Mouse (Mus musculus) liver, embryonic 11.5 days (tissue): ENCODE data around the gene Lef1. TPM values are rescaled to one million over a fixed set of nuclear protein-coding genes. Genes with fewer than 3 reads are reported as not detected.
A peak's percentile ranks its signal among the peaks of the same experiment; 100 is the strongest.

Experiments
- ATAC-seq: fragments of 200-750 bp; cut with Nextera tagmentation; replicated peaks from 2 replicates; pipeline ENCODE4 v1.8.0; 2017; ENCODE audit warnings: moderate number of reproducible peaks, mild to moderate bottlenecking, moderate TSS enrichment, moderate library complexity; ENCODE audit not compliant: low FRiP score
- DNase-seq: peaks from one replicate; pipeline ENCODE4 v3.0.0-alpha.2; 2017; ENCODE audit warnings: low spot score
- H3K27ac ChIP-seq: fragments of 300-500 bp; sonication (generic); 2 replicates; pipeline ENCODE4 v1.5.1; 2014; ENCODE audit warnings: mild to moderate bottlenecking, low read depth, low read length, control low read depth
- H3K27me3 ChIP-seq: fragments of 300-500 bp; sonication (generic); replicated peaks from 2 replicates; pipeline ENCODE4 v1.6.1; 2014; ENCODE audit warnings: low read length, mixed read lengths; ENCODE audit not compliant: control insufficient read depth, insufficient read depth
- H3K36me3 ChIP-seq: fragments of 300-500 bp; sonication (generic); 2 replicates; pipeline ENCODE4 v1.6.1; 2014; ENCODE audit warnings: mild to moderate bottlenecking, low read length, moderate library complexity, mixed read lengths; ENCODE audit not compliant: control insufficient read depth, insufficient read depth
- H3K4me1 ChIP-seq: fragments of 300-500 bp; sonication (generic); replicated peaks from 2 replicates; pipeline ENCODE4 v1.6.1; 2014; ENCODE audit warnings: low read length, mixed read lengths; ENCODE audit not compliant: control insufficient read depth, insufficient read depth
- H3K4me2 ChIP-seq: fragments of 300-500 bp; sonication (generic); 2 replicates; pipeline ENCODE4 v1.6.1; 2014; ENCODE audit warnings: mild to moderate bottlenecking, control low read depth, moderate library complexity
- H3K4me3 ChIP-seq: fragments of 300-500 bp; sonication (generic); 2 replicates; pipeline ENCODE4 v1.5.1; 2014; ENCODE audit warnings: low read depth, low read length, control low read depth
- H3K9ac ChIP-seq: fragments of 300-500 bp; sonication (generic); 2 replicates; pipeline ENCODE4 v1.6.1; 2014; ENCODE audit warnings: low read depth, low read length, control low read depth
- H3K9me3 ChIP-seq: fragments of 300-500 bp; sonication (generic); 2 replicates; pipeline ENCODE4 v1.6.1; 2016; ENCODE audit warnings: low read length, inconsistent platforms, mixed read lengths; ENCODE audit not compliant: control insufficient read depth
- WGBS: fragments of 180-500 bp; shearing (Covaris S2); extraction: QIAGEN DNeasy Blood & Tissue Kit; methylation state at CpG from one replicate; pipeline ENCODE4 v1.1.7; 2014; 5-methylcytosine and 5-hydroxymethylcytosine counted together
- polyA plus RNA-seq: library from polyadenylated mRNA; unstranded; fragments of >200 nt; fragmentation: Nextera tagmentation; extraction: Ambion mirVana; gene quantifications from 2 replicates; pipeline ENCODE4 v1.2.1, GENCODE M21; 2014

The Lef1 gene
- polyA plus RNA-seq, 1 experiment from 2014 or later: 5.0 TPM

DNA sequence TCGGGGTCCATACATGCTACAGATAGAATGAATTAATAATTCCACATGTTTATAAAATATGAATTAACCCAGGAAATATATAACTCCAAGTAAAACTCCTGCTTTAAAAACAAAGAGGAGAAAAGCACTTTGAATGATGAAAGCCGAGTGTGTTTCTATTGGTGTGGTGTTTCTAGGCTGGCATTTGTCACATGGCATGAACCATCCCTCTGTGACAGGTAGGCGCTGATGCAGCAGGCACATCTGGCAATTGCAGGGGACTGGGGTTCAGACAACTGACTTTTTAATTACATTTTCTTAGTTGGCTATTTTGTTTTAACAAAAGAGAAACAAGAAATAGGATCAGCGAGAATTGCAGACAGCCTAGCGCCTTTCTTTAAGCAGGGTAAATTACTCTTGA lies 31.6 kb upstream of the Lef1 start:
- Histone ChIP-seq H3K27ac (no peak overlapping the region), H3K4me3 (no peak overlapping the region), H3K27me3 (0 out of 2 replicates have a peak, but pooled peaks cover under 1% of the 10 kb centered on the region), H3K4me2 (no peak overlapping the region), H3K4me1 (no peaks in the 10 kb centered on the region), H3K36me3 (no peaks in the 10 kb centered on the region), H3K9ac (no peak overlapping the region), H3K9me3 (no peaks in the 10 kb centered on the region)
- no peak for DNase-seq
- 67% methylated on average over 5 of the region's 5 CpGs for WGBS
- ATAC-seq: no peak

GRCm38 (mm10) chr3:131083722-131084121 lies 26.5 kb upstream of the Lef1 start:
- ATAC-seq (no peak; the same call in 1 of the 2 replicates), DNase-seq (no peak)
- H3K4me1 ChIP-seq: no peaks in the 10 kb centered on the region
- no peak overlapping the region for H3K4me2 ChIP-seq
- no peak overlapping the region for H3K9ac ChIP-seq
- peaks cover 23% of the 10 kb centered on the region for H3K27me3 ChIP-seq
- no peak overlapping the region for H3K27ac ChIP-seq
- WGBS: 62% methylated on average over 6 of the region's 6 CpGs
- no peak overlapping the region for H3K4me3 ChIP-seq
- H3K36me3 ChIP-seq: no peaks in the 10 kb centered on the region
- H3K9me3 ChIP-seq: no peaks in the 10 kb centered on the region

DNA sequence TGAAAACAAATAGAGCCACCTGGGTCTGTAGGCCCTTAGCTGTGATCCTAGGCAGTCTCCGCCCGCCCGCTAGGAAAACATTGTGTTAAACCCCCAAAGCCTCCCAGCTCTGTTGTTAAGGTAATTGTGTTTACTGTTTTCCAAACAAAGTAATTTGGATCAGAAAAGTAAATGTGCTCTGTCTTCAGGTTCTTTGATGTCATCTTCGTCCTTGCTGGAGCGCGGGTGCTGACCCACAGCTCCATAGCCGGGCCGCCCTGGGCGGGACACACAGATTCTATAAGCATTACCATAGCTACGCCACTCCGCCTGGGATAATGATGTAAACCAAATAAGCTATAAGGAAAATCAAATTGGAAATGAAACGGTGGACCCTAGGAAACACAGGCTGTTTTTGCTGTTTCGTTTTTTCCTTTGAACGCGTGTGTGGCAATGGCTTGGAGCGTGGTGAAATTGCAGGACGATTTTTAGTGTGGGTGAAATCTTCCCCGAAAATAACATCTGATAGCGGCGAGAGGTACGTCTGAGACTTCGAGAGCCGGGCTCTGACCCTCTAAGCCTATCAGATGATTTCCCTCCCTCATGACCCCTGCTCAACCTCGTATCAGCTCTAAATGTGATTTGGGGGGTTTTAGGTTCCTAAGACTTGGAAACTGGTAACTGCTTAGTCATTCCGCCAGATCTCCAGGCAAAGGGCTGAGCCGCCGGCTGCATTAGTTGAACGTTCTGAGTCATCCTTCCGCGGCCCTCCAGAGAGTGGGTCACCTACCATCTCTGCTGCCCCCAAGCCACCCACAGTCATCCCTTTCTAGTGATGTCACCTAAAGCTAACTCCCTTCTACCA lies 25.3 kb upstream of the Lef1 start:
- Histone ChIP-seq H3K27ac (no peak overlapping the region), H3K36me3 (no peaks in the 10 kb centered on the region), H3K4me2 (peak overlapping the region; percentile 57), H3K9me3 (no peaks in the 10 kb centered on the region), H3K27me3 (peaks cover 23% of the 10 kb centered on the region), H3K4me1 (no peaks in the 10 kb centered on the region), H3K9ac (0 out of 2 replicates have a peak overlapping the region, but pooled peaks have one; percentile 25), H3K4me3 (peak overlapping the region; percentile 24; the same call in 1 of the 2 replicates)
- 10% methylated on average over 30 of the region's 30 CpGs for WGBS
- DNase-seq (peak; percentile 39), ATAC-seq (no peak)

GRCm38 (mm10) chr3:131085978-131086377 lies 24.3 kb upstream of the Lef1 start:
- no peaks in the 10 kb centered on the region for H3K9me3 ChIP-seq
- no peak overlapping the region for H3K4me2 ChIP-seq
- H3K4me1 ChIP-seq: no peaks in the 10 kb centered on the region
- H3K27me3 ChIP-seq: peaks cover 23% of the 10 kb centered on the region
- 48% methylated on average over 9 of the region's 9 CpGs for WGBS
- H3K9ac ChIP-seq: no peak overlapping the region
- no peak overlapping the region for H3K27ac ChIP-seq
- no peak overlapping the region for H3K4me3 ChIP-seq
- DNase-seq: no peak
- ATAC-seq: no peak
- H3K36me3 ChIP-seq: no peaks in the 10 kb centered on the region

DNA sequence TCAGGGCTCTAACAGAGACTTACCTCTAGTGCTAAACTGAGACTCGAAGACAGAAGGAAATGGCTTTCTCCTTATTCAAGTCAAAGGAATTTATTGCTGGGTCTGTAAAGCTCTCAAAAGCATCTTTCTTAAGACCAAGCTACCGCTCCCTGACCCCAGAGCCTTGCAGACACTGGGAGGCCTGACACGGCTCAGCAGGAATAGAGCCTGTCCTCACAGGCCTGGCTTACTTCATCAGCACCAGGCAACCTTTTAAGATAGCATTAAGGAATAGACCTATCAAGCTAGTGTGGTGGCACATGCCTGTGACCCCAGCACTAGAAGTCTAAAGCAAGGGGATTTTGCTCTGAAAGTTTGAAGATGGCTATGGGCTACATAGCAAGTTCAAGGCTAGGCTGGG lies 20.6 kb upstream of the Lef1 start:
- no peaks in the 10 kb centered on the region for H3K9me3 ChIP-seq
- no peak overlapping the region for H3K9ac ChIP-seq
- ATAC-seq (no peak), DNase-seq (no peak)
- no peaks in the 10 kb centered on the region for H3K4me1 ChIP-seq
- WGBS: 60% methylated on average over 3 of the region's 3 CpGs
- no peak overlapping the region for H3K4me2 ChIP-seq
- H3K4me3 ChIP-seq: no peak overlapping the region
- no peaks in the 10 kb centered on the region for H3K36me3 ChIP-seq
- no peak overlapping the region for H3K27ac ChIP-seq
- peaks cover 18% of the 10 kb centered on the region for H3K27me3 ChIP-seq

DNA sequence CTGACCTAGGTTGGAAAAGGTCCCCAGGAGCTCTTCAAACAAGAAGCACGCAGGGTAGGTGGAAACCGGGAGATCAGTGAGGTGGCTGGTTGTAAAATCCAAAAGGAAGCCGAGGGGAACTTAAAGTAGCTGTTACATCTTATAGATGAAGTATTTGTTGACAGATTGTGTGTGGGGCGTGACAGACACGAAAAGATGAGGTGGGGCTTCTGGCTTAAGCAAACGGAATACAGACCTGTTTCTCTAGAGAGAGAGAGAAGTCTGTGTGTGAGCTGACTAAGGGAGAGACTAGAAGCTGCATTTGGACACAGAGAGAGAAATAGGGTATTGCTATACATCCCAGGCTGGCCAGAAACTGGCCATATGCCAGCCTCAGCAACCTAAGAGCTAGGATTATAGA lies 18.2 kb upstream of the Lef1 start:
- no peak for ATAC-seq
- no peak for DNase-seq
- 44% methylated on average over 6 of the region's 6 CpGs for WGBS

GRCm38 (mm10) chr3:131093736-131094135 lies 16.5 kb upstream of the Lef1 start:
- H3K4me2 ChIP-seq: no peak overlapping the region

More for the DNA sequence above, 18.2 kb upstream of the Lef1 start:
- H3K9me3 ChIP-seq: no peaks in the 10 kb centered on the region
- H3K4me3 ChIP-seq: no peak overlapping the region
- no peak overlapping the region for H3K9ac ChIP-seq
- H3K4me2 ChIP-seq: no peak overlapping the region
- no peaks in the 10 kb centered on the region for H3K4me1 ChIP-seq
- no peaks in the 10 kb centered on the region for H3K36me3 ChIP-seq
- peaks cover 3% of the 10 kb centered on the region; the same call in 1 of the 2 replicates for H3K27me3 ChIP-seq
- H3K27ac ChIP-seq: no peak overlapping the region

GRCm38 (mm10) chr3:131096105-131096504 lies 14.2 kb upstream of the Lef1 start:
- Histone ChIP-seq H3K9ac (no peak overlapping the region), H3K27ac (no peak overlapping the region), H3K36me3 (no peaks in the 10 kb centered on the region), H3K4me1 (no peaks in the 10 kb centered on the region), H3K4me3 (no peak overlapping the region), H3K4me2 (no peak overlapping the region), H3K27me3 (0 out of 2 replicates have a peak, but pooled peaks cover 3% of the 10 kb centered on the region), H3K9me3 (no peaks in the 10 kb centered on the region)
- whole genome bisulfite sequencing: 91% methylated on average over 4 of the region's 4 CpGs
- ATAC-seq (no peak), DNase-seq (no peak)

More at GRCm38 (mm10) chr3:131093736-131094135, 16.5 kb upstream of the Lef1 start:
- Histone ChIP-seq H3K9ac (no peak overlapping the region), H3K4me3 (no peak overlapping the region), H3K27me3 (0 out of 2 replicates have a peak, but pooled peaks cover 3% of the 10 kb centered on the region), H3K36me3 (no peaks in the 10 kb centered on the region), H3K4me1 (no peaks in the 10 kb centered on the region), H3K9me3 (no peaks in the 10 kb centered on the region), H3K27ac (no peak overlapping the region)
- 70% methylated on average over 12 of the region's 12 CpGs for WGBS
- DNase-seq (no peak), ATAC-seq (no peak)
